Mouse (Mus musculus): Measurements from ENCODE around the gene Erg28. TPM values are rescaled to one million over a fixed set of nuclear protein-coding genes. Genes with fewer than 3 reads are reported as not detected.

The Erg28 gene
- polyA plus RNA-seq, 1 experiment = 38.5 TPM

GRCm38 (mm10) chr12:85811676-85812075, 12.7 kb downstream of the Erg28 start:
- Histone ChIP-seq H3K4me2 (ENCODE audit: low read depth) (no peak overlapping the region), H3ac (ENCODE audit: control insufficient read depth, insufficient read length) (no peak overlapping the region), H3K27me3 (ENCODE audit: control insufficient read depth, insufficient read depth, insufficient read length) (no peaks in the 10 kb centered on the region), H3K36me3 (ENCODE audit: control insufficient read depth, insufficient read depth) (peaks cover 16% of the 10 kb centered on the region), H3K4me3 (no peak overlapping the region), H3K79me2 (ENCODE audit: control insufficient read depth, insufficient read depth) (no peaks in the 10 kb centered on the region)
- no peak for TF ChIP-seq SRF (IDR thresholded peaks at IDR 0.05; ENCODE audit: control insufficient read depth, insufficient read length, low read depth)
- no peak for TF ChIP-seq REST (IDR thresholded peaks at IDR 0.05; ENCODE audit: insufficient read depth, insufficient read length)
- TF ChIP-seq USF1 (IDR thresholded peaks at IDR 0.05; ENCODE audit: low read depth) = no peak
- TF ChIP-seq TCF12 (IDR thresholded peaks at IDR 0.05; ENCODE audit: insufficient read depth, poor library complexity, severe bottlenecking) = no peak
- TF ChIP-seq MAX (IDR thresholded peaks at IDR 0.05; ENCODE audit: low read depth) = no peak
- TF ChIP-seq TCF3 (IDR thresholded peaks at IDR 0.05; ENCODE audit: insufficient read length, low read depth) = no peak
- no peak for TF ChIP-seq E2F4 (IDR thresholded peaks at IDR 0.05; ENCODE audit: insufficient read depth)
- no peak for TF ChIP-seq POLR2A (IDR thresholded peaks at IDR 0.05; ENCODE audit: insufficient read length, low read depth)
- TF ChIP-seq CEBPB (IDR thresholded peaks at IDR 0.05; ENCODE audit: insufficient read depth, poor library complexity, severe bottlenecking) = no peak
- no peak for TF ChIP-seq MYOG (IDR thresholded peaks at IDR 0.05; ENCODE audit: control insufficient read depth in 1 of 3, insufficient read depth in 1 of 3, insufficient read length in 2 of 3, low read depth in 2 of 3)
- TF ChIP-seq POLR2AphosphoS2 (IDR thresholded peaks at IDR 0.05; ENCODE audit: insufficient read length, low read depth) = no peak
- no peak for TF ChIP-seq MYOD1 (IDR thresholded peaks at IDR 0.05; ENCODE audit: control insufficient read depth in 1 of 3, insufficient read length in 2 of 3, low read depth in 2 of 3)

- H3K36me3 ChIP-seq (ENCODE audit: control insufficient read depth, insufficient read depth) = peaks cover 16% of the 10 kb centered on the region
- no peak overlapping the region for H3K4me3 ChIP-seq
- no peak for TF ChIP-seq E2F4 (IDR thresholded peaks at IDR 0.05; ENCODE audit: insufficient read depth)
- TF ChIP-seq REST (IDR thresholded peaks at IDR 0.05; ENCODE audit: insufficient read depth, insufficient read length) = no peak
- no peak for TF ChIP-seq USF1 (IDR thresholded peaks at IDR 0.05; ENCODE audit: low read depth)
- TF ChIP-seq POLR2AphosphoS2 (IDR thresholded peaks at IDR 0.05; ENCODE audit: insufficient read length, low read depth) = no peak
- no peak for TF ChIP-seq SRF (IDR thresholded peaks at IDR 0.05; ENCODE audit: control insufficient read depth, insufficient read length, low read depth)
- no peak overlapping the region for H3K4me2 ChIP-seq (ENCODE audit: low read depth)
- H3K79me2 ChIP-seq (ENCODE audit: control insufficient read depth, insufficient read depth) = no peaks in the 10 kb centered on the region
- H3K27me3 ChIP-seq (ENCODE audit: control insufficient read depth, insufficient read depth, insufficient read length) = no peaks in the 10 kb centered on the region
- H3ac ChIP-seq (ENCODE audit: control insufficient read depth, insufficient read length) = no peak overlapping the region
These were observed 13.4 kb downstream of the Erg28 start for GRCm38 (mm10) chr12:85810959-85811358.

GRCm38 (mm10) chr12:85809726-85810125, 14.6 kb downstream of the Erg28 start:
- Histone ChIP-seq H3K4me3 (no peak overlapping the region), H3K27me3 (ENCODE audit: control insufficient read depth, insufficient read depth, insufficient read length) (no peaks in the 10 kb centered on the region), H3K36me3 (ENCODE audit: control insufficient read depth, insufficient read depth) (peaks cover 16% of the 10 kb centered on the region), H3K4me2 (ENCODE audit: low read depth) (no peak overlapping the region), H3K79me2 (ENCODE audit: control insufficient read depth, insufficient read depth) (no peaks in the 10 kb centered on the region), H3ac (ENCODE audit: control insufficient read depth, insufficient read length) (no peak overlapping the region)
- TF ChIP-seq MYOD1 (IDR thresholded peaks at IDR 0.05; ENCODE audit: control insufficient read depth in 1 of 3, insufficient read length in 2 of 3, low read depth in 2 of 3) = no peak
- no peak for TF ChIP-seq MYOG (IDR thresholded peaks at IDR 0.05; ENCODE audit: control insufficient read depth in 1 of 3, insufficient read depth in 1 of 3, insufficient read length in 2 of 3, low read depth in 2 of 3)
- TF ChIP-seq POLR2A (IDR thresholded peaks at IDR 0.05; ENCODE audit: insufficient read length, low read depth) = no peak
- TF ChIP-seq CEBPB (IDR thresholded peaks at IDR 0.05; ENCODE audit: insufficient read depth, poor library complexity, severe bottlenecking) = no peak
- TF ChIP-seq SRF (IDR thresholded peaks at IDR 0.05; ENCODE audit: control insufficient read depth, insufficient read length, low read depth) = no peak
- no peak for TF ChIP-seq TCF3 (IDR thresholded peaks at IDR 0.05; ENCODE audit: insufficient read length, low read depth)
- no peak for TF ChIP-seq MAX (IDR thresholded peaks at IDR 0.05; ENCODE audit: low read depth)
- no peak for TF ChIP-seq USF1 (IDR thresholded peaks at IDR 0.05; ENCODE audit: low read depth)
- no peak for TF ChIP-seq POLR2AphosphoS2 (IDR thresholded peaks at IDR 0.05; ENCODE audit: insufficient read length, low read depth)
- TF ChIP-seq REST (IDR thresholded peaks at IDR 0.05; ENCODE audit: insufficient read depth, insufficient read length) = no peak
- no peak for TF ChIP-seq E2F4 (IDR thresholded peaks at IDR 0.05; ENCODE audit: insufficient read depth)
- no peak for TF ChIP-seq TCF12 (IDR thresholded peaks at IDR 0.05; ENCODE audit: insufficient read depth, poor library complexity, severe bottlenecking)

GRCm38 (mm10) chr12:85800031-85800430, 24.3 kb downstream of the Erg28 start:
- no peaks in the 10 kb centered on the region for H3K79me2 ChIP-seq (ENCODE audit: control insufficient read depth, insufficient read depth)
- H3K4me3 ChIP-seq = no peak overlapping the region
- H3ac ChIP-seq (ENCODE audit: control insufficient read depth, insufficient read length) = no peak overlapping the region
- no peak for TF ChIP-seq TCF3 (IDR thresholded peaks at IDR 0.05; ENCODE audit: insufficient read length, low read depth)
- no peak for TF ChIP-seq POLR2A (IDR thresholded peaks at IDR 0.05; ENCODE audit: insufficient read length, low read depth)
- TF ChIP-seq REST (IDR thresholded peaks at IDR 0.05; ENCODE audit: insufficient read depth, insufficient read length) = no peak
- TF ChIP-seq USF1 (IDR thresholded peaks at IDR 0.05; ENCODE audit: low read depth) = no peak
- no peak for TF ChIP-seq MAX (IDR thresholded peaks at IDR 0.05; ENCODE audit: low read depth)
- TF ChIP-seq MYOD1 (IDR thresholded peaks at IDR 0.05; ENCODE audit: control insufficient read depth in 1 of 3, insufficient read length in 2 of 3, low read depth in 2 of 3) = no peak
- no peak for TF ChIP-seq E2F4 (IDR thresholded peaks at IDR 0.05; ENCODE audit: insufficient read depth)
- TF ChIP-seq MYOG (IDR thresholded peaks at IDR 0.05; ENCODE audit: control insufficient read depth in 1 of 3, insufficient read depth in 1 of 3, insufficient read length in 2 of 3, low read depth in 2 of 3) = no peak
- no peak for TF ChIP-seq POLR2AphosphoS2 (IDR thresholded peaks at IDR 0.05; ENCODE audit: insufficient read length, low read depth)
- TF ChIP-seq TCF12 (IDR thresholded peaks at IDR 0.05; ENCODE audit: insufficient read depth, poor library complexity, severe bottlenecking) = no peak
- H3K4me2 ChIP-seq (ENCODE audit: low read depth) = no peak overlapping the region
- peaks cover 7% of the 10 kb centered on the region for H3K27me3 ChIP-seq (ENCODE audit: control insufficient read depth, insufficient read depth, insufficient read length)
- H3K36me3 ChIP-seq (ENCODE audit: control insufficient read depth, insufficient read depth) = no peaks in the 10 kb centered on the region

DNA sequence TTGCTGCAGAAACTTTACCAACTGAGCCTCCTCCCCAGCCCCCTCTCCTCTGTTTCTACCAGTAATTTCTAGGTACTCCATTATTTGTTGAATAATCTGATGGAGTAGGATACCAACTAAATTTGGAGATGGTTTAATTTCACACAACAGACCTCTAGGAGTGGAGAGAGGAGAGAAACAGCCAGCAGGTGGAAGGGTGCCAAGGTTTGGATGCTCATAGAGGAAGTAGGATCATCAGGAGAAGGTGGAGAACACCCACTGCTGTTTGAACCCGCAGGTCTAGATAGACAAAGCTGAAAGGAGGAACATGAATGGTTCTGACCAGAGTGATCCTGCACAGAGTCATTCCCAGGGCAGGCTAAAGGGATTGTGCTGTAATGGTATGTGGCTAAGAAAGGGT, 28.8 kb downstream of the Erg28 start:
- no peak overlapping the region for H3K4me2 ChIP-seq (ENCODE audit: low read depth)
- no peak overlapping the region for H3K4me3 ChIP-seq
- no peaks in the 10 kb centered on the region for H3K36me3 ChIP-seq (ENCODE audit: control insufficient read depth, insufficient read depth)
- no peak for TF ChIP-seq CEBPB (IDR thresholded peaks at IDR 0.05; ENCODE audit: insufficient read depth, poor library complexity, severe bottlenecking)
- TF ChIP-seq TCF3 (IDR thresholded peaks at IDR 0.05; ENCODE audit: insufficient read length, low read depth) = no peak
- TF ChIP-seq USF1 (IDR thresholded peaks at IDR 0.05; ENCODE audit: low read depth) = no peak
- no peak for TF ChIP-seq REST (IDR thresholded peaks at IDR 0.05; ENCODE audit: insufficient read depth, insufficient read length)
- TF ChIP-seq MYOD1 (IDR thresholded peaks at IDR 0.05; ENCODE audit: control insufficient read depth in 1 of 3, insufficient read length in 2 of 3, low read depth in 2 of 3) = no peak
- no peak for TF ChIP-seq E2F4 (IDR thresholded peaks at IDR 0.05; ENCODE audit: insufficient read depth)
- TF ChIP-seq POLR2AphosphoS2 (IDR thresholded peaks at IDR 0.05; ENCODE audit: insufficient read length, low read depth) = no peak
- TF ChIP-seq MAX (IDR thresholded peaks at IDR 0.05; ENCODE audit: low read depth) = no peak
- no peak for TF ChIP-seq TCF12 (IDR thresholded peaks at IDR 0.05; ENCODE audit: insufficient read depth, poor library complexity, severe bottlenecking)
- TF ChIP-seq POLR2A (IDR thresholded peaks at IDR 0.05; ENCODE audit: insufficient read length, low read depth) = no peak
- no peak for TF ChIP-seq MYOG (IDR thresholded peaks at IDR 0.05; ENCODE audit: control insufficient read depth in 1 of 3, insufficient read depth in 1 of 3, insufficient read length in 2 of 3, low read depth in 2 of 3)
- no peaks in the 10 kb centered on the region for H3K27me3 ChIP-seq (ENCODE audit: control insufficient read depth, insufficient read depth, insufficient read length)
- no peaks in the 10 kb centered on the region for H3K79me2 ChIP-seq (ENCODE audit: control insufficient read depth, insufficient read depth)
- no peak overlapping the region for H3ac ChIP-seq (ENCODE audit: control insufficient read depth, insufficient read length)
